In genomic region chr17:26009540-26009939, GRCm38 (mm10) we compare ENCODE assay signal across 7 mouse cellular contexts. TPM values are rescaled to one million over a fixed set of nuclear protein-coding genes. Genes with fewer than 3 reads are reported as not detected.
DNase-seq lines count a peak whose midpoint lies in the region; ATAC-seq lines count a peak whose summit lies in the region.

No protein-coding gene starts in this region.

- no peak overlapping the region for H3K9ac ChIP-seq in hindbrain, embryonic 16.5 days (ENCODE audit: low read depth, low read length)

- H3K4me3 ChIP-seq in hindbrain, embryonic 16.5 days (ENCODE audit: low read length) = no peak overlapping the region
- H3K4me3 ChIP-seq in megakaryocyte, embryonic 14.5 days (replicated peaks) = peak overlapping the region; percentile 68

- no peaks in the 10 kb centered on the region for H3K9me3 ChIP-seq in hindbrain, embryonic 16.5 days (ENCODE audit: control insufficient read depth, low read length)
- H3K9me3 ChIP-seq in megakaryocyte, embryonic 14.5 days = no peaks in the 10 kb centered on the region

- H3K36me3 ChIP-seq in hindbrain, embryonic 16.5 days (ENCODE audit: control insufficient read depth, insufficient read depth, low read length) = peaks cover 19% of the 10 kb centered on the region
- H3K36me3 ChIP-seq in megakaryocyte, embryonic 14.5 days (replicated peaks; ENCODE audit: low read length) = no peaks in the 10 kb centered on the region

- ATAC-seq in hindbrain, embryonic 16.5 days = peak; percentile 89

- H3K4me1 ChIP-seq in hindbrain, embryonic 16.5 days (ENCODE audit: control insufficient read depth, insufficient read depth, low read depth, low read length) = no peaks in the 10 kb centered on the region
- peaks cover 60% of the 10 kb centered on the region for H3K4me1 ChIP-seq in megakaryocyte, embryonic 14.5 days

- H3K27me3 ChIP-seq in hindbrain, embryonic 16.5 days (replicated peaks; ENCODE audit: control insufficient read depth, insufficient read depth, low read length) = no peaks in the 10 kb centered on the region
- peaks cover 66% of the 10 kb centered on the region for H3K27me3 ChIP-seq in megakaryocyte, embryonic 14.5 days (replicated peaks)

- WGBS in hindbrain, embryonic 16.5 days = 31% methylated on average over 4 of the region's 4 CpGs

- 0 out of 2 replicates have a peak overlapping the region, but pooled peaks have one; percentile 6 for H3K27ac ChIP-seq in hindbrain, embryonic 16.5 days (ENCODE audit: low read depth, low read length)

- peak; percentile 67 for DNase-seq in WW6 (ENCODE audit: low read depth, low spot score)
- DNase-seq in cerebellum, postnatal 14 days = peak; percentile 91 to 93
- DNase-seq in frontal cortex, postnatal 36 days (ENCODE audit: low spot score in 2 of 2) = peak; percentile 81 to 91
- peak; percentile 82 to 85 for DNase-seq in left cerebral cortex, adult 18-20 months (ENCODE audit: low spot score in 2 of 2)
- DNase-seq in right cerebral cortex, postnatal 14 days = peak; percentile 80

- no peak overlapping the region for H3K4me2 ChIP-seq in hindbrain, embryonic 16.5 days (ENCODE audit: low read length)

RNA-seq across cellular contexts. Expression of gene Capn15, which starts 23.9 kb away (rescaled TPM):
- polyA plus RNA-seq in hindbrain, embryonic 16.5 days (2015; fragmentation: Nextera tagmentation; extraction: Ambion mirVana) = 20.6 and 25.5 TPM in 2 replicates
- 10 to 100 TPM; 50.6 to 51.4 TPM for total RNA-seq in left cerebral cortex, adult 18-20 months (2021)
- polyA plus RNA-seq in megakaryocyte, embryonic 14.5 days (2012; ENCODE audit: insufficient read depth, low replicate concordance) = 12.2 and 39.3 TPM in 2 replicates

RNA-seq across cellular contexts. Expression of gene A930017K11Rik, which starts 57.2 kb away (rescaled TPM):
- polyA plus RNA-seq in hindbrain, embryonic 16.5 days (2015; fragmentation: Nextera tagmentation; extraction: Ambion mirVana) = 3.9 and 4.7 TPM in 2 replicates
- total RNA-seq in left cerebral cortex, adult 18-20 months (2021) = under 1 TPM; 0.37 to 0.65 TPM
- not detected in 2 replicates for polyA plus RNA-seq in megakaryocyte, embryonic 14.5 days (2012; ENCODE audit: insufficient read depth, low replicate concordance)

RNA-seq across cellular contexts. Expression of gene Rab11fip3, which starts 59.8 kb away (rescaled TPM):
- 12.8 and 23.0 TPM in 2 replicates for polyA plus RNA-seq in hindbrain, embryonic 16.5 days (2015; fragmentation: Nextera tagmentation; extraction: Ambion mirVana)
- total RNA-seq in left cerebral cortex, adult 18-20 months (2021) = 10 to 100 TPM; 97.8 to 98.4 TPM
- polyA plus RNA-seq in megakaryocyte, embryonic 14.5 days (2012; ENCODE audit: insufficient read depth, low replicate concordance) = 2.7 and 4.0 TPM in 2 replicates
